Mouse (Mus musculus) heart, postnatal 25 days (tissue): ENCODE measurements around the gene Tgfb1i1. TPM values are rescaled to one million over a fixed set of nuclear protein-coding genes. Genes with fewer than 3 reads are reported as not detected.
A peak's percentile ranks its signal among the peaks of the same experiment; 100 is the strongest.

Source experiments
- DNase-seq: peaks from one replicate; pipeline ENCODE4 v3.0.0; 2022; ENCODE audit warnings: low spot score
- intact Hi-C: fragments of 180-260 bp; cut with DNase I; formaldehyde crosslinking; loops from one replicate; pipeline ENCODE4 v1.15.1; 2025
- total RNA-seq, 2 experiments: library from RNA; stranded (reverse); gene quantifications; 2 replicates each; pipeline ENCODE4 v1.2.3; 2021

Tgfb1i1 gene
- total RNA-seq, 2 experiments from 2014 or later: 19.6 to 22.5 TPM

- intact Hi-C loops: loop anchor here (10.0 kb wide), 1 partner anchor 455 kb away; no protein-coding TSS in a partner anchor
Measured at GRCm38 (mm10) chr7:128240131-128240784, 6.4 kb upstream of the Tgfb1i1 start.

GRCm38 (mm10) chr7:128242331-128242730 is 4.3 kb upstream of the Tgfb1i1 start:
- intact Hi-C loops: loop anchor here (10.0 kb wide), 1 partner anchor 452 kb away; no protein-coding TSS in a partner anchor

More at GRCm38 (mm10) chr7:128240131-128240784, 6.4 kb upstream of the Tgfb1i1 start:
- DNase-seq: no peak

GRCm38 (mm10) chr7:128243921-128244320 is 2.7 kb upstream of the Tgfb1i1 start:
- intact Hi-C loops: loop anchor here (10.0 kb wide), 1 partner anchor 451 kb away; no protein-coding TSS in a partner anchor

More at GRCm38 (mm10) chr7:128242331-128242730, 4.3 kb upstream of the Tgfb1i1 start:
- no peak for DNase-seq

GRCm38 (mm10) chr7:128244410-128245025 is 2.1 kb upstream of the Tgfb1i1 start:
- DNase-seq: no peak
- intact Hi-C loops: loop anchor here (10.0 kb wide), 1 partner anchor 450 kb away; no protein-coding TSS in a partner anchor

More at GRCm38 (mm10) chr7:128243921-128244320, 2.7 kb upstream of the Tgfb1i1 start:
- no peak for DNase-seq

GRCm38 (mm10) chr7:128245547-128245946 is 1.1 kb upstream of the Tgfb1i1 start:
- no peak for DNase-seq
- intact Hi-C loops: loop anchor here (10.0 kb wide), 1 partner anchor 449 kb away; no protein-coding TSS in a partner anchor

- DNase-seq: peak; percentile 70
- intact Hi-C loops: loop anchor here (10.0 kb wide), 1 partner anchor 447 kb away; no protein-coding TSS in a partner anchor
Measured at GRCm38 (mm10) chr7:128247443-128247842, 831 bp downstream of the Tgfb1i1 start.

GRCm38 (mm10) chr7:128248081-128249042 is 1.8 kb downstream of the Tgfb1i1 start:
- intact Hi-C loops: loop anchor here (2.0 to 10.0 kb wide), 3 partner anchors 48 to 446 kb away; no protein-coding TSS in a partner anchor
- DNase-seq: no peak

- no peak for DNase-seq
- intact Hi-C loops: loop anchor here (2.0 to 10.0 kb wide), 3 partner anchors 47 to 445 kb away; no protein-coding TSS in a partner anchor
Measured at GRCm38 (mm10) chr7:128249998-128250397, 3.4 kb downstream of the Tgfb1i1 start.

- DNase-seq: no peak
- intact Hi-C loops: no loop called here
Measured at GRCm38 (mm10) chr7:128251946-128252345, 5.3 kb downstream of the Tgfb1i1 start.

GRCm38 (mm10) chr7:128252609-128253008 is 6.0 kb downstream of the Tgfb1i1 start:
- no peak for DNase-seq
- intact Hi-C loops: no loop called here

GRCm38 (mm10) chr7:128254978-128255377 is 8.4 kb downstream of the Tgfb1i1 start:
- intact Hi-C loops: no loop called here
- DNase-seq: no peak

- intact Hi-C loops: no loop called here
- no peak for DNase-seq
Measured at GRCm38 (mm10) chr7:128255757-128256156, 9.1 kb downstream of the Tgfb1i1 start.

- intact Hi-C loops: no loop called here
- no peak for DNase-seq
Measured at GRCm38 (mm10) chr7:128256783-128257334, 10.2 kb downstream of the Tgfb1i1 start.

- intact Hi-C loops: no loop called here
- DNase-seq: no peak
Measured at GRCm38 (mm10) chr7:128265411-128265810, 18.8 kb downstream of the Tgfb1i1 start, which contains the start of gene Slc5a2. Gene Slc5a2, plus strand, starts transcription at chr7:128265657.

GRCm38 (mm10) chr7:128266056-128266455 is 19.4 kb downstream of the Tgfb1i1 start:
- intact Hi-C loops: no loop called here

GRCm38 (mm10) chr7:128267391-128267790 is 20.8 kb downstream of the Tgfb1i1 start:
- no peak for DNase-seq
- intact Hi-C loops: no loop called here

More at GRCm38 (mm10) chr7:128266056-128266455, 19.4 kb downstream of the Tgfb1i1 start:
- DNase-seq: no peak

- intact Hi-C loops: no loop called here
- no peak for DNase-seq
Measured at GRCm38 (mm10) chr7:128267813-128268212, 21.2 kb downstream of the Tgfb1i1 start.

GRCm38 (mm10) chr7:128270431-128270850 is 23.8 kb downstream of the Tgfb1i1 start:
- DNase-seq: no peak
- intact Hi-C loops: no loop called here

GRCm38 (mm10) chr7:128271496-128271895 is 24.9 kb downstream of the Tgfb1i1 start:
- DNase-seq: no peak
- intact Hi-C loops: no loop called here
